Mouse (Mus musculus): ENCODE measurements at regions not wholly inside any gene's neighbourhood (a gene's known extent, or its start where the extent isn't known, plus 50 kb on each side); places are given as distances from the start of the nearest gene placed in this dataset.

- TF ChIP-seq CTCF (IDR thresholded peaks at IDR 0.05; ENCODE audit: low read depth): no peak
- no peak for TF ChIP-seq EP300 (IDR thresholded peaks at IDR 0.05; ENCODE audit: low read depth)
Measured at GRCm38 (mm10) chr2:50819305-50819665, 329.6 kb downstream of the Rnd3 start.

Measured in liver, postnatal 0 days (tissue).